Mouse (Mus musculus) liver (tissue): Measurements from ENCODE around the gene Lect2.
A peak's percentile ranks its signal among the peaks of the same experiment; 100 is the strongest.

ENCODE experiments used
- DNase-seq: peaks from one replicate; pipeline ENCODE4 v3.0.0-alpha.2; 2020; ENCODE audit warnings: mixed read lengths

The Lect2 gene

GRCm38 (mm10) chr13:56555957-56556356, 7.7 kb upstream of the Lect2 start:
- DNase-seq: no peak

DNA sequence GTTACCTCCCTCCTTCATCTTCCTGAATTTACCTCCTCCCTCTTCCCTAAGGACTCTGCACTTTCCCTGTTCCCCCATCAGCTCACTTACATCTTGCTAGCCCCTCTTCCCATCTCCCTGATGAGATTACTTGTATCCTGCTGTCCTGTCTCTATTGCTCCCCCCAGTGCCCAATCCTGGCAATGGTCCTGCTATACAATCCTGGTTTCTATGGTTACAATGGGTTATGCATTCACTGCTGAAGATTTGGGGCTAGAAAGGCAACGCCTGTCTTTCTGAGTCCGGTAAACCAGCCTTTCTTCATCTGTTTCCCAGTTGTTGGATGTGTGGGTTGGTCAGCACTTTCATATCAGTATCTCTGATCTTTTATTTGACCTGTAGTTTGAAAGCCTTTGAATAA, 6.1 kb upstream of the Lect2 start:
- DNase-seq: peak; percentile 46

GRCm38 (mm10) chr13:56553923-56554322, 5.6 kb upstream of the Lect2 start:
- no peak for DNase-seq

DNA sequence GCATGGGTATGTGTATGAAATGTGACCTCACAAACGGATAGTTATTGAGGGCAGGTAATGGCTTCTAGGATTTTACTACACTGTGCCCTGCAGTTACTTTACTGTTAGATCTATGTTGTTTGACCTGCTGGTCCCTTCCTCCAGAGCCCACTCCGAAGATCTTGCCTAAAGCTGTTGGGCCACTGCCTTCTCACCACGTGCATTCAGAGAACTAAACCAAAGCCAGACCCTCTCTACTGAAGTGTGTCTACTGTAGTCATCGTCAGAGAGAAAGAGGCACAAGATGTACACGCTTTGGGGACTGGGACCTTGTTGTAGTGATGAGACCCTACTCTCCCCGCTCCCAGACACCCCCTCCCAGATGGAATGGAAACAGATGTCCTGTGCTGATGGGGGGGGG, 3.4 kb upstream of the Lect2 start:
- DNase-seq: no peak

GRCm38 (mm10) chr13:56550574-56550973, 2.3 kb upstream of the Lect2 start:
- no peak for DNase-seq

DNA sequence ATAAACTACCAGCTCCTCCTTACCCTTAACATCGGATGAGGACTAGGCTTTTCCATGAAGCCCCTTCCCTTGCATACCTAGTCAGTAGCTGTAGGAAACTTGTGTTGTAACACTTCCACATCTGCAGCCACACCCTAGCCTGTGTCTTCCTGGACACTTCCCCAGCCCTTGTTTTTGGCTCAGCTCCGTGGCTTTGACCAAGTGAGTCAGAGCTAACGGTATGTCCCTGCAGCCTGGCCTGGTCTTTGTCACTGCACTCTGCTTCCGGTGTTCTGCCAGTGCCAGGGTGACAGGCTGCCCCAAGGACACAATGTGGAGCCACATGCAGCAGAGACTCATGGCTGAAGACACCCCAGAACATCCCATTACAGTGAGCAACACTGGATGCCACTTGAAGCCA, 1.1 kb upstream of the Lect2 start:
- DNase-seq: no peak

DNA sequence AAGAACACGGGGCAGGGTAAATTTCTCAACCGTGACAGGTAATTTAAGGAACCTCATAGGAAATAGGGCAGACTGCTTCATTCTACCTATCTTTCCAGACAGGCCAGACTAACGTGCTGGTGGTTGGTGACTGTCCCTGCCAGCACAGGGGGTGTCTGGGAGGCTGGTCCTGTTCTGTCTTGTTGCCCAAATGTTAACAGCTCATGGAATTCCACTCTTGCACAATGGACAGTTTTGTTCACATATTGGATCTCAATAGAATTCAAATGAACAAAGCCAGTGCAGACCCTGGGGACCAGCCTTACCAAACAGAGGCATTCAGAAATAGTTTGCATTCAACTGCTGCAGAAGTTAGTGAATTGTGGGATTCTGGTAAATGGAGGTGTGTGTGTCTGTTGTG, 3.3 kb downstream of the Lect2 start:
- DNase-seq: no peak

GRCm38 (mm10) chr13:56543805-56544204, 4.5 kb downstream of the Lect2 start:
- no peak for DNase-seq

GRCm38 (mm10) chr13:56539846-56540245, 8.5 kb downstream of the Lect2 start:
- DNase-seq: no peak

DNA sequence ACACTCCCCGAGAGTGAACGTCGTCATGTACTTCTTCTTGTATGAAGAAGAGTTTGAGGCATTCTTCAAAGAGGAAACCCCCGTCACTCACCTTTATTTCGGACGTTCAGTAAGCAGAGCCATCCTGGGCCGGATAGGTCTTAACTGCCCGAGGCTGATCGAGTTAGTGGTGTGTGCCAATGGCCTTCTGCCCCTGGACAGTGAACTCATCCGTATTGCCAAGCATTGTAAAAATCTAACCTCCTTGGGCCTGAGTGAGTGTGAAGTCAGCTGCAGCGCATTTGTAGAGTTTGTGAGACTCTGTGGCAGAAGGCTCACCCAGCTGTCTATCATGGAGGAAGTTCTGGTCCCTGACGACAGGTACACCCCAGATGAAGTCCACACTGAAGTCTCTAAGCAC, 11.3 kb downstream of the Lect2 start:
- no peak for DNase-seq

DNA sequence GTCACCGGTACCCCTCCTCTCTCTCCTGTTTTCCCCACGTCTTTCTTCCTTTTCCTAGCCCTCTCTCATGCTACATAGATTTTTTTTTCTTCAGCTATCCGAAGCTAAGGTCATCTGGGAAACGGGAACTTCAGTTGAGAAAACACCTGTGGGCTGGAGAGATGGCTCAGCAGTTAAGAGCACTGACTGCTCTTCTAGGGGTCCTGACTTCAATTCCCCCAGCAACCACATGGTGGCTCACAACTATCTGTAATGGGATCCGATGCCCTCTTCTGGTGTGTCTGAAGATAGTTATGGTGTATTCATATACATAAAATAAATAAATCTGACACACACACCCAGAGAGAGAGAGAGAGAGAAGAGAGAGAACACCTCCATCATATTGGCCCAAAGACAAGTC, 12.7 kb downstream of the Lect2 start:
- no peak for DNase-seq

- DNase-seq: no peak
Observed at GRCm38 (mm10) chr13:56534931-56535330, 13.4 kb downstream of the Lect2 start.

DNA sequence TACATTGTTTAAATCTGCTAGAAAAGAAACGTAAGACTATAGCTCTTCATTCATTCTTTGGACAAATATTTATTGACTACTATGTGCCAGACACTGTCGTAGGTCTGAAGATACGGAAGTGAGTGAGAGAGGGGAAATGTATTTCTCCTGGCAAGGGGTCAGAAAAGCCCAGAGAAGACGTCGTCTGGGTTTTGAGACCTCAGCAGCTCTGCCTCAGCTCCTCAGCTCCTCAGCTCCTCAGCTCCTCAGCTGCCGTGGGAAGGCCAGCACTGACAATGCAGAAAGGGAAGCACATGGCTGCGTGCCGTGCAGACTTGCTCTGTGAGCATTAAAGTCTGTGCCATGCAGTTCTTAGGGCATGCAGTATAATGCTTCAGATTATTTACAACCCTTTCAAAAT, 18.6 kb downstream of the Lect2 start:
- no peak for DNase-seq

- DNase-seq: no peak
Observed at GRCm38 (mm10) chr13:56529031-56529430, 19.3 kb downstream of the Lect2 start.

- DNase-seq: no peak
Observed at GRCm38 (mm10) chr13:56528281-56528680, 20.0 kb downstream of the Lect2 start.

DNA sequence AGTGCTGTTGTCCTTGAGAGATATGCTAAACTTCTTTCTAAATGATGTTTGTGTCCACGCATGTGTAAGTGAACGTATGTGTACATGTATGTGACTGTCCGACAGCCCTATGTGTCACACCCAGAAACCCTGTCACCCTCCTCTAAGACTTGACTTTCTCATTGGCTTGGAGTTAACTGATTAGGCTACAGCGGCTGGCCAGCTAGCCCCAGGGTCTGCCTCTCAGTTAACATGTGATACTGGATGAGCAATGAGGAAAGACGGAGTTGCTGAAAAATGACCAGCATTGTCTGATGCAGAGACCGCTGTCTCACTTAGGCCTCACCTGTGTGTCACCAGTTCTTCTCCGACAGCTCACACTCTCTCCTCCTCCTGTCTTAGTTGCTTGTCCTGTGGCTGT, 20.5 kb downstream of the Lect2 start:
- DNase-seq: no peak

GRCm38 (mm10) chr13:56526871-56527270, 21.4 kb downstream of the Lect2 start:
- DNase-seq: no peak

GRCm38 (mm10) chr13:56522821-56523167, 25.5 kb downstream of the Lect2 start:
- no peak for DNase-seq

DNA sequence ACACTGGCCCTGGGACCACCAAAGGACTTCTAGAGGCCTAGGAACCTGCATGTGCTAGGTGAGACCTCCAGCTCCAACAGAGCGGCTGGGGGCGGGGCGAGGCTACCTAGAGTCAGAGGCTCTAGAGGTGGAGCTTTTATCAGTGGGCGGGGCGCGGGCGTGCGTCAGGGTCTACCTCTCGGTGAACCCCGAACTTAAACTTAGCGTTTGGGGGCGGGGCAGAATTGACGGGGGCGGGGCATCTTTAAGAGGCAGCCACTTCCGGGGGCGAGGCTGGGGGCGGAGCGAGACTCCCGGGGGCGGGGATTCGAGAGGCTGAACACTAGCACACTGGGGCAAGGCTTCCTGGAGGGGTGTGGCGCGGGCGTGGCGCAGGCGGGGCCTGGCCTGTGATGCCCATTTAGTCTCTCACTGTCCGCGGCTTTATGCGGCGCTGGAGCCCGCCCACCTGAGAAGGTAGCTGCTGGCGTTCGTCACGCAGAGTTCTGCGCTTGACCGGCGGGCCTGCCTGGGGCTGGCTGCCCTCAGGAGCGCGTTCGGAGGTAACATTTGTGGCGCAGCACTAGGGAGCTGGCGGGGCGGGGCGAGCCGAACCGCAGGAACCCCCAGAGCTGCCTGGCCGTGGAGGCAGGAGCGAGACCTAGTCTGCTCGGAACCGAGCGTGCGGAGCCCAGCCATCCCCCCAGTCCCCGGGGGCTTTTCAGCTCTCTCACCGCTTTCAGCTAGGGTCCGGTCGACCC, 26.1 kb downstream of the Lect2 start, which contains the start of gene Fbxl21:
Fbxl21 (plus strand) TSS at position 392 of the 740 bp plus-strand sequence.
- peak; percentile 93 for DNase-seq

DNA sequence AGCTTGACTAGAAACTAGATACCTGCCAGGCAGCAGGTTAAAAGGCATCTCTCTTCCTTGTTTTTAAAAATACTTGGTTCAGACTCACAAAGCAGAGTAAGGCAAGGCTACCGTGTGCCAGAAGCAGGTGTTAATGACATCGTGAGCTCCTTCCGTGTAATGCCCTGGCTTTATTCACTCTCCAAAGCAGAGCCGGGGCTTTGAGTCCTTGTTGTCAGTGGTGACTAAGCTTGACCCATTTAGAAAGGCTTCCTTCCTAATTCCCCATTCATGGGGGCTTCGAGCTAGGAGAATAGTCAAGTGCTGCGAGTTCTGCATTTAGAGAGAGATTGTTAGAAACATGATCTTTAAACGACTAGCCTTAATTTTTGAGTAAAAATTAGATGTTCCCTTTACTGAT, 31.5 kb downstream of the Lect2 start:
- DNase-seq: no peak

- no peak for DNase-seq
Observed at GRCm38 (mm10) chr13:56516311-56516710, 32.0 kb downstream of the Lect2 start.

DNA sequence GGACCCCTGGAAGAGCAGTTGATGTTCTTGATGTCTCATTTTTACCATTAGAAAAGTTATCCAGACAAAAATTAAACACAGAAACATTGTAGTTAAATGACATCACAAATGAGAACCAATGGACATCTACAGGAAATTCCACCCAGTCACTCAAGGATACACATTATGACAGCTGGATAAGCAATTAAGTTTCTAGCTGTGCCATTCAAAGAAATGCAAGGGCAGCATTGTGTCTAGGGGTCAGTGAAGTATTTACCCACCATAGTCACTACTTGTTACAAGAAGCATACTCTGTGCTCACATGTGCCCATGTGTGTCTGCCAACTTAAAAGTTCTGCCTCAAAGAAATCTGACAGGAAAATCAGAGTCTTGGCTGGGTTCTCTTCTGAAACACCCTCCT, 34.7 kb downstream of the Lect2 start:
- DNase-seq: no peak

- DNase-seq: no peak
Observed at GRCm38 (mm10) chr13:56509796-56510195, 38.5 kb downstream of the Lect2 start.

GRCm38 (mm10) chr13:56506871-56507496, 41.3 kb downstream of the Lect2 start:
- DNase-seq: no peak
